Mouse (Mus musculus) small intestine, adult 2 months (tissue): ENCODE data around the gene Slc41a3. TPM values are rescaled to one million over a fixed set of nuclear protein-coding genes. Genes with fewer than 3 reads are reported as not detected.

Source experiments
- H3K27ac ChIP-seq: fragments of 200-500 bp; 2 replicates; pipeline ENCODE4 v1.5.1; 2012; ENCODE audit warnings: low read depth, low read length, control low read depth, inconsistent platforms; ENCODE audit not compliant: insufficient read depth
- H3K27me3 ChIP-seq: fragments of 200-500 bp; 2 replicates; pipeline ENCODE4 v1.6.1; 2012; ENCODE audit warnings: mild to moderate bottlenecking, moderate library complexity, low read length, inconsistent platforms; ENCODE audit not compliant: control insufficient read depth, insufficient read depth
- H3K36me3 ChIP-seq: fragments of 200-500 bp; 2 replicates; pipeline ENCODE4 v1.6.1; 2012; ENCODE audit warnings: mild to moderate bottlenecking, low read length, control low read depth, inconsistent platforms; ENCODE audit not compliant: control insufficient read depth, insufficient read depth
- H3K4me1 ChIP-seq: fragments of 200-500 bp; 2 replicates; pipeline ENCODE4 v1.6.1; 2012; ENCODE audit warnings: low read length, inconsistent platforms, mixed read lengths; ENCODE audit not compliant: control insufficient read depth, insufficient read depth, insufficient read length
- H3K4me3 ChIP-seq: fragments of 200-500 bp; 2 replicates; pipeline ENCODE4 v1.5.1; 2012; ENCODE audit warnings: low read depth, mild to moderate bottlenecking, control low read depth, inconsistent platforms, low read length, moderate library complexity
- CTCF ChIP-seq: fragments of 200-500 bp; IDR thresholded peaks from 2 replicates; pipeline ENCODE4 v1.5.1; 2012; ENCODE audit warnings: low read depth, mild to moderate bottlenecking, control low read depth, inconsistent platforms, low read length, moderate library complexity, mixed read lengths; ENCODE audit not compliant: insufficient replicate concordance, insufficient read length; ENCODE audit errors: extremely low read depth
- POLR2A ChIP-seq: fragments of 200-500 bp; IDR thresholded peaks from 2 replicates; pipeline ENCODE4 v1.6.1; 2012; ENCODE audit warnings: low read depth, mild to moderate bottlenecking, control low read depth, inconsistent platforms, low read length, moderate library complexity
- WGBS: fragments of 180-500 bp; shearing (Covaris S2); methylation state at CpG from one replicate; pipeline ENCODE4 v1.1.7; 2018; 5-methylcytosine and 5-hydroxymethylcytosine counted together
- polyA plus RNA-seq: library from polyadenylated mRNA; depleted of rRNA; stranded (reverse); fragments of >200 nt; gene quantifications from 2 replicates; pipeline ENCODE4 v1.2.3, GENCODE M21; 2012

Gene Slc41a3
- polyA plus RNA-seq, 1 experiment = 10.7 TPM

GRCm38 (mm10) chr6:90606538-90606937 is 2.0 kb downstream of the Slc41a3 start:
- Histone ChIP-seq H3K4me3 (no peak overlapping the region), H3K27me3 (no peaks in the 10 kb centered on the region), H3K4me1 (peaks cover 14% of the 10 kb centered on the region), H3K27ac (no peak overlapping the region), H3K36me3 (no peaks in the 10 kb centered on the region)
- no peak for TF ChIP-seq POLR2A
- TF ChIP-seq CTCF = peak; percentile 83; the same call in 1 of the 2 replicates
- WGBS = 29% methylated on average over 7 of the region's 7 CpGs

GRCm38 (mm10) chr6:90607196-90607595 is 2.7 kb downstream of the Slc41a3 start:
- H3K27ac ChIP-seq = no peak overlapping the region
- H3K4me3 ChIP-seq = no peak overlapping the region
- no peak for TF ChIP-seq POLR2A
- peak; percentile 95; the same call in 1 of the 2 replicates for TF ChIP-seq CTCF
- no peaks in the 10 kb centered on the region for H3K36me3 ChIP-seq
- WGBS = 12% methylated on average over 5 of the region's 5 CpGs
- no peaks in the 10 kb centered on the region for H3K27me3 ChIP-seq
- peaks cover 12% of the 10 kb centered on the region for H3K4me1 ChIP-seq

DNA sequence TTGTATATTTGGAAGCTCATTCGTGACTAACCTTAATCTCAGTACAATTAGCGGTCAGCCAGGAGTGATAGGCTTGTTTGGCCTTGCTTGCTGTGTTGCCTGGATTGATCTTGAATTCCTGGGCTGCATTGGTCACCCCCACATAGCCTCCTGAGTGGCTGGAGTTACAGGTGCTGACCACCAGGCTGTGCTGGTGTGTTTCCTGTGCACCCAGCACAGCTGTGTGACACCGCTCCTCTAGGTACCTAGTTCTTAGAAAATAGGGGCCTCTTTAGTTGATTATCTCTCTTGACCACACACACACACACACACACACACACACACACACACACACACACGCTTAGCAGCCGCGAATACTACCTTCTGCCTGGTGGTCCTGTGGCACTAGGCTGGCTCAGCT is 3.7 kb downstream of the Slc41a3 start:
- WGBS = 59% methylated on average over 6 of the region's 6 CpGs
- H3K27me3 ChIP-seq = no peaks in the 10 kb centered on the region
- no peaks in the 10 kb centered on the region for H3K36me3 ChIP-seq
- H3K27ac ChIP-seq = no peak overlapping the region
- H3K4me1 ChIP-seq = peaks cover 12% of the 10 kb centered on the region
- TF ChIP-seq CTCF (no peak), POLR2A (no peak)
- no peak overlapping the region for H3K4me3 ChIP-seq

- 82% methylated on average over 5 of the region's 5 CpGs for WGBS
- Histone ChIP-seq H3K36me3 (no peaks in the 10 kb centered on the region), H3K27me3 (no peaks in the 10 kb centered on the region)
Measured at GRCm38 (mm10) chr6:90610248-90610647, 5.7 kb downstream of the Slc41a3 start.

DNA sequence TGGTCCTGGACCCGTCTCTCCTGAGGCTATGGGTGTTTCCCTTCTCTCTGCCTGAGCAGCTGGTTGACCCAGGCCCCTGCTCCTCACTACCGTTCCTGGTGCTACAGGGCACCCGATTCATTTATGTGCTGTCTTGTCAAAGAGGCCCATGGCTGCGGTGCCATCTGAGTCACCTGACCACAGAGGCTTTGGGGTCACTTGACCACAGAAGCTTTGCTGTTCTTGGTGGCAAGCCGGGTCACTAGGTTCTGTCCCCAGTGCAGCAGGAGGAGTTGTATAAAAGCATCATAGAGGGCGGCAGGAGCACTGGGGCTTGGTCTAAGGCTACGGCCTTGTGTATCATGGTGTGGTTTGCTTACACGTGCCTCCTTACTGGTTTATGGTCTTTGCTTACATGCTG is 8.8 kb downstream of the Slc41a3 start:
- no peak overlapping the region for H3K4me3 ChIP-seq
- H3K27me3 ChIP-seq = no peaks in the 10 kb centered on the region
- H3K27ac ChIP-seq = no peak overlapping the region
- WGBS = 80% methylated on average over 8 of the region's 8 CpGs
- no peaks in the 10 kb centered on the region for H3K4me1 ChIP-seq
- H3K36me3 ChIP-seq = no peaks in the 10 kb centered on the region
- no peak for TF ChIP-seq POLR2A
- TF ChIP-seq CTCF = no peak

More at GRCm38 (mm10) chr6:90610248-90610647, 5.7 kb downstream of the Slc41a3 start:
- H3K4me3 ChIP-seq = no peak overlapping the region
- no peak overlapping the region for H3K27ac ChIP-seq
- no peak for TF ChIP-seq CTCF
- no peak for TF ChIP-seq POLR2A
- peaks cover 3% of the 10 kb centered on the region for H3K4me1 ChIP-seq

DNA sequence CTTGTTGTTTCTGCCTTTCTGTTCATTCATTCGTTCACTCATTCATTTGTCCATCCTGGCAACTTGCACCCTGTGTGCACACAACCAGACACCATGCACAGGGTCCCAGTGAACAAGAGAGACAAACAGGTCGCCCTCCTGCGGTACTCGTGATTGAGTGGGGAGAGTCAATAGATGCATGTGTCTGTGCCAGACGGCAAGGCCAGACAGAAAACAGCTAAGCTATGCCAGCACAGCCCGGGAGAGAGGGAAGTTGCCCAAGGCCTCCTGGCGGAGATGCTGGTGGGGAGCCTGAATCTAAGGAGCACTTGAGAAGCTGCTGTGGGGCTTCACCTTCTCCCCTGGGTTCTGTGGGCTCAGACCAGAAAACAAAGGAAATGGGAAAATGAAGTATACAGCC is 10.8 kb downstream of the Slc41a3 start:
- Histone ChIP-seq H3K27ac (no peak overlapping the region), H3K4me1 (no peaks in the 10 kb centered on the region), H3K27me3 (no peaks in the 10 kb centered on the region), H3K36me3 (no peaks in the 10 kb centered on the region), H3K4me3 (no peak overlapping the region)
- WGBS = 78% methylated on average over 7 of the region's 7 CpGs
- TF ChIP-seq CTCF (no peak), POLR2A (no peak)

DNA sequence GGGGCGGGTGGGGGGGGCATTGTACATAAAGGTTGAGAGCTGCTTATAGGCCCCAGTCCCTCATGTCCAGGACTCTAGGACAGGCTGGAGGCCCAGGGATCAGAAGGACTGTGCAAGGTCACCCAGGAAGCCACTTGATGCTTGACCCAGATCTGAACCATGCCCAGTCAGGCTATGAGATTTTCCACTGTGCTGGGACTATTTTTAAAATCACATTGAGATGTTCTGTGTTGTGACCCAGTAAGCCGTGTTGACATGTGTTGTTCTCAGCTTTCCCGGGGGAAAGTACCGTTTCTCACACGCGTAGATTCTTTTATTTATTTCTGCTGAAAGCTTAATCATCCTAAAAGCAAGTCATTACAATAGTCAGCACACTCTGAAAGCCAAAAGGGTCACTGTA is 11.5 kb downstream of the Slc41a3 start:
- no peaks in the 10 kb centered on the region for H3K36me3 ChIP-seq
- H3K27me3 ChIP-seq = no peaks in the 10 kb centered on the region
- no peak overlapping the region for H3K27ac ChIP-seq
- TF ChIP-seq CTCF (no peak), POLR2A (no peak)
- no peaks in the 10 kb centered on the region for H3K4me1 ChIP-seq
- H3K4me3 ChIP-seq = no peak overlapping the region
- 86% methylated on average over 6 of the region's 6 CpGs for WGBS
